Mouse (Mus musculus) kidney, adult 18-20 months (tissue): ENCODE results near the gene Ggt5.
"Not testable (repeated sequence)": the region's sequence is repeated elsewhere in the genome, so short reads cannot be mapped to it uniquely, and the experiment has no call there.

ENCODE experiments used
- DNase-seq: peaks from one replicate; pipeline ENCODE4 v3.0.0; 2021

Gene Ggt5

GRCm38 (mm10) chr10:75589129-75589528, at the start of gene Ggt5:
Ggt5 (plus strand) TSS chr10:75589340.
- DNase-seq: peak; percentile 64

GRCm38 (mm10) chr10:75547901-75548300, 41.2 kb upstream of the Ggt5 start:
- DNase-seq: no peak

DNA sequence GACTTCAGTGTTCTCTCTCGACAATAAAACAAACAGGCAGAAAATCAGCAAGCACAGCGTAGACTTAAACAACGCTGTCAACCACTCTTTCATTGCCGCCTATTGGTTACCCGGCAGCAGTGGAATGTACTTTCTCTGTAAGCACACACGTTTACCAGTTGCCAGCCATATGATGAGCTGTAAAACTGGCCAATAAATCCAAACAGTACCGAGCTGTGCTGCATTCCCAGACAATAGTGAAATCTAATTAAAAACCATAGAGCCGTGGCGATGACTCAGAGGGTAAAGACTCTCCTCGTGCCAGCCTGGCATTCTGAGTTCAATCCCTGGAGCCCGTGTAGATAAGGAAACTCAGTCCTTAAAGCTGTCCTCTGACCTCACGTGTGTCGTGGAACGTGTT, 40.7 kb upstream of the Ggt5 start:
- no peak for DNase-seq

GRCm38 (mm10) chr10:75549886-75550285, 39.3 kb upstream of the Ggt5 start:
- DNase-seq: no peak

DNA sequence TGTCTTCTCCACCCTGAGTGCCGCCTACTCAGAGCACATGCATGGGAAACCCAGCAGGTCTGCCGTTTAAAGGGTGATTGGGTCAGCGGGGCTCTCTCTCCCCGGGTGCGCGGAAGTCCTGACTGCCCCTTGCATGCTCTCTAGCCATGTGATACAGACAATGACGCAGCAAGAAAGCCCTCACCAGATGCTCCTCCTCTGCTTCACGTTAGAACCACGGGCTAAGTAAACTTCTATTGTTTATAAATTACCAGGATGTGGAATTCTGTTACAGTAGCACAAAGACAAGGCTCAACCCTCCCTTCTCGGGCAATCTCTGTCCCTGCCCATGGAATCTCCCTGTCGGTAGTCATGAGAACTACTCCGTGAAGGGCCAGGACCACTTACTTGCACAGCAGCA, 38.0 kb upstream of the Ggt5 start:
- no peak for DNase-seq

DNA sequence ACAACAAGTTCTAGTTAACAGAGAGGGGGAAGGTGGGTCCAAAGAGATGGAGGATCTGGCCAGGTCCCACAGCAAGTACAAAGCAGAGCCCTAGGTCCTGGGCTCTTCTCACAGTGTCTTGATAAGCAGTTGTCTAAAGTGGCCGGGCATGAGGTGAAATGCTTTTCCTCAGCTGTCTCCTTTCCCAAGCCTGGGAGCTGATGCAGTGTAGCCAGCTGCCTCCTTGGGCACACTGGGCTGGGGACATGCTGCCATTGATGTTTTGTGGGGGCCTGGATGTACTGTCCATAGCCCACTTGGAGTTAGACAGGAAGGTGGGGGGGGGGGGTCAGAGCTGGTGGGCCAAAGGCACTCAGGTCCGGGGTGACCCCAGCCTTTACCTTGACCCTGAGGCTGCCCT, 37.0 kb upstream of the Ggt5 start:
- no peak for DNase-seq

DNA sequence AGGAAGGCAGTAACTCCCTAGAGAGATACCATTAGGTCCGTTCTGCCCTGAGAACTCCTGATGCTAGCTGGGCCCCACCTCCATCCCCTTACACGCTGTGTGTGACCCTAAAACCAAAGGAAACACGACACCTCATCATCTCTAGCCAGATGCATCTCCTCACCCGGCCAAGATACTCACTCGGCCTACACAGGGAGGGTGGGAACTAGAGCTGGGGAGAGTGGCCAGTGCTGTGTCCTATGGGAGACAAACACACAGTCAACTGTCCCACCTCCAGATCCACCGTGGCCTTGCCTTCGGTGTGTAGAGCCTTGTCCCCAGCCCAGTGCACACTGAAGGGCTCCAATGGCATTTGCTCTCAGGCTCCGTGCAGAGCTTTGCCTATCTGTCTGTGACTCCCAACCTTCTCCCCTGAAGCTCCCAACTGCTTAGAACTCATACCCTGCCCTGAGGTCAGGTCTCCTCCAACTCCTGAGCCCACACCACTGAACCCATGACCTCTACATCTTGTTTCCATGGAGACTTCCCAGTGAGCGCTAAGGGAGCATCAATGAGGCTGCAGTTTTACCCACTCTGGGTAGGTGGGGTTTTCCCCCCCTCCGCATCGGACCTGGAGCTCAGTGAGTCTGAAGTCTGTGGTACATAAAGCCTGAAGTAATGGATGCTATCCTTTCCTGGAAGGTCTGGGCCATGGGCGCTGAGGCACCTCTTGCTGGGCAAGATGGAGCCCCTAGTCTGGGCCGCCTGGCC, 36.3 kb upstream of the Ggt5 start:
- no peak for DNase-seq

DNA sequence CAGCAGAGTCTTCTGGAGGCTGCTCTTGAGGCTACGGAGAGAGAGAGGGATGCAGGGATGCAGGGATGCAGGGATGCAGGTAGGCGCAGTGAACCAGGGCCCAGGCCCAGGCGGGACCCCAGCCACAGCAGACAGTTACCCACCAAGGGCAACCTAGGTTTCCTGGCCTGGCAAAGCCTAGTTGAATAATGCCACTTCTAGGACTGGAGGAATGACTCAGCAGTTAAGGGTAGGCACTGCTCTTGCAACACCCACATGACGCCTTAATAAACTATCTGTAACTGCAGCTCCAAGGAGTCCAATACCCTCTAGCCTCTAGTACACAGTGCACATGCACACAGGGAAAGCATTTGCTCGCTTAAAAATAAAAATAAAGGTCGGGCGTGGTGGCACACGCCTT, 35.0 kb upstream of the Ggt5 start:
- DNase-seq: no peak

DNA sequence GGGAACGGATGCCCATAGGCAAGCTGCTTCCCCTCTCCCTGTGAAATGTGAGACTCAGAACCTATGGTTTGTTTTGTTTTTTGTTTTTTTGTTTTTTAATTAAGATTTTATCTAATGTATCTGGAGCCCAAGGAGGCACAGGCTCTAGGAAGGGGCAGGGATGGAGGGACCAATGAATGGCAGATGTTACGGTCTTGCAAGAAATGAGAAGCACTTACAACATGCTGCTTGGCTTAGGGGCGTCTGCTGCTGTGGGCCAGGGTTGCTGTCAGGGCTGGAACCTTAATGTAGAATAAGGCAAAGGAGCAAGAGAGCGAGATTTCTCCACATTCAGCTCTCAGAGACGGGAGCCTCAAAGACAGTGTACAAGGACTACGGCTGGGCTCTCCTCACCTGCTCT, 33.6 kb upstream of the Ggt5 start:
- no peak for DNase-seq

DNA sequence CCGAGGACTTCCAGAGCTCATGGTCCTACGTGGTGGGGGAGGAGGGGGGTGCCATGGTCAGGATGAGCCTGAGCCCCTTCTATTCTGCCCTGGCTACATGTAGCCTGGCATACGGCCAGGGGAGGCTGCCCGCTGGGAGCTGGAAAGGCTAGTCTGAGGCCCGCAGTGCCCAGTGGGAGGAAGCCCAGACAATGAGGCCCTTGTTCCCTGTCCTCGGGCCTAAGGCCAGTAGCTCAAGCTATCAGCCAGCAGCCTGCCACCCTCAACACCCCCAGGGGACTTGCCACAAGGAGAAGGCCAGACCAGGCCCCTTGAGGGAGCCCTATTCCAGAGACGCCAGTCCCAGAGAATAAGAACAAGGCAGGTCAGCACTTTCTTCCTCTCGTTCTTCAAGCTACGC, 33.1 kb upstream of the Ggt5 start:
- no peak for DNase-seq

DNA sequence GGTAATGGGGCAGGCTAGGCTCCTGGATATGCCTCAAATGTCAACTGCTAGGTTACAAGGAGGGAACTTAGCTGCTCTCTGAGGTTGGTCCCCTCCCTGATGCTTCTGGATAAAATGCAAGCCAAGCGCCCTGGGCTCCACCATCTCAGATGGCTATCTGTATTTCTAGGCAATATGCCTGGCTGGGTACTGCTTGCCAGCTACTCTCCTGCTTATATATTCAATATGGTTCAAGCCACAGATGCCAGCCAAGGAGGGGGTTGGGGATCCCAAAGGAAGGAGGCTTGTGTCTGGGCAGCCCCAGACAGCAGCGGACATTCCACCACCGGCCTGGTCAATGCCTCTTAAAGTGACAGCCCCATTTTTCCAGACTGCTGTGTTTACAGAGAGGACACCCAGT, 30.6 kb upstream of the Ggt5 start:
- DNase-seq: peak; percentile 36

- DNase-seq: no peak
Observed at GRCm38 (mm10) chr10:75559041-75559675, 30.0 kb upstream of the Ggt5 start.

DNA sequence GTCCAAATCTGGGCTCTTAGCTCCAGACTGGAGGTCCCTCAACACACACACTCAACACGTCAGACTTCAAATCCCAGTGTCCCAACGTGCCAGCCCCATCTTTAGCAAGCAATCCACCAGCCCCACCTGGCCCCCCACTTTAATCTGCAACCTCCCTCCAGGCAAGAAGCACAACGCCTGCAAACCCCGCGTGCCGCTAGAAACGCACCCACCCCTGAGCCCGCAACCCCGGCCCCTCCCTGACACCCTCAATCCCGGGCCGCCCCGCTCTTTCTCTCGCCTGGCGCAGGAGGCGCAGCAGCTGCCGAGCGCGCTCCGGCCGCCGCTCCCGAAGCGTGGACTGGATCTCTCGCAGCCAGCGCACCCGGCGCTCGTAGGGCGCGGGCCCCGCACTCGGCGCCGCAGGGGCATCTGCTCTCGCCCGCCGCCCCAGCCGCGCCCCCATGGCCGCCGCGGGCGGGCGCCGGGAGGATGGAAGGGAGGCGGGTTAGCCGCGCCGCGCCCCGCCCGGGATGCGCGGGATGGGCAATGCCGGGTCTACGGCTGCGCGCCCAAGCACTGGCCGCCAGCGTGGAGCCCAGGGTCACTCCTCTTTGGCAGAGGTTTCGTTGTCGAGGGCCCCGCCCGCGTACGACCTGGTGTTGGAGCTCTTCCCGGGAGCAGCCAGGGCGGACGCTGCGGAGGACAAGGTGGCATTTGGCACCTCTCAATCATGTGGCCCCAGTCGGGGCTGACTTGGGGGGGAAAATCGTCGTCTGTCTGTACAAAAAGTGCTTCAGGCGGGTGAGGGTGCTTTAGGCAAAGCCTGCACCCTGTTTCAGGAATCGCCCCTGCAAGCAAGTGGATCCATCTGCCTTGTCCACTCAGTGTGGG, 29.2 kb upstream of the Ggt5 start, which contains the start of gene Lrrc75b:
Gene Lrrc75b, minus strand, starts transcription at position 655 of the 873 bp plus-strand sequence.
- peak; percentile 72 for DNase-seq

DNA sequence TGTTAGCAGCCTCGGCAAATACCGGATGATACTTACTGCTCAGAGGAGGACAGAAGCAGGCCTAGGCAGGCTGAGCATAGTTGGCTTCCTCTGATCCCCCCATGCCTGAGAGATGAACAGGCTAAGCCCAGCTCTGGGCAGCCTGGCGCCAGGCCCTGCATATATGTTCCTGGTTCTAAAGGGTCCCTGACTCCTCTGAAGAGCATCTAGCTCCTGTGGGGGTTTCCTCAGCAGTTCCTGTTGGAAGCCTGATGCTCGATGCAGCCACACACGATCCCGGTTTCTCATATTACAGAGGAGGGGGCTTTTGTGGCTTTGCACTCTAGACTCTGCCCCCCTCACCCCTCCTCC, 28.6 kb upstream of the Ggt5 start:
- no peak for DNase-seq

DNA sequence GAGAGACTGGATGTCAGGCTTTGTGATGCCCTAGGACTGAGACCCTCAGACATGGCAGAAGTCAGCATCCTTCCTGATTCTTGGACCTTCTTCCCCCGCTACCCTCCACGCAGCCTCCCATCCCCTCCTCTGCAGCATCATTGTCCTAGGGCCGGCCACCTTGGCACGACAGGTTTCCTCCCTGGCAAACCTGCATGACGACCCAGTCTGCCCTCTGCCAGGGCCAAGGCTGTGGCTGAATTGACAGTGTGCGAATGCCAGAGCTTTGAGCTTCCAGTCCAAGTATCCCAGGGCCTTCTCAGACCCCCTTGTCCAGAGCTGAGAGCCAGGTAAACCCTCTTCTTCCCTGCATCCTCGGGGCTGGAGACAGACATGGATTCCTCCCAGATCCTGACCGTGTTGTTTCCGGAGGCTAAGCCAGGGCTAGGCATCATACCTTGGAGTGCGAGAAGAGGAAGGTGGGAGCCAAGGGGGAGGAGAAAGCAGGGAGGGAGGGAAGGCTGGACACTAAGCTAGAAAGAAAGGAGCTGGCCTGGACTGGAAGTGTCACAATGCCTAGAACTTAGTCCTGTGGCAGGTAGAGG, 28.0 kb upstream of the Ggt5 start, which contains the start of gene Ggt1:
Gene Ggt1, plus strand, starts transcription at position 534 of the 584 bp plus-strand sequence.
- DNase-seq: no peak

GRCm38 (mm10) chr10:75562596-75562995, 26.5 kb upstream of the Ggt5 start:
- no peak for DNase-seq

DNA sequence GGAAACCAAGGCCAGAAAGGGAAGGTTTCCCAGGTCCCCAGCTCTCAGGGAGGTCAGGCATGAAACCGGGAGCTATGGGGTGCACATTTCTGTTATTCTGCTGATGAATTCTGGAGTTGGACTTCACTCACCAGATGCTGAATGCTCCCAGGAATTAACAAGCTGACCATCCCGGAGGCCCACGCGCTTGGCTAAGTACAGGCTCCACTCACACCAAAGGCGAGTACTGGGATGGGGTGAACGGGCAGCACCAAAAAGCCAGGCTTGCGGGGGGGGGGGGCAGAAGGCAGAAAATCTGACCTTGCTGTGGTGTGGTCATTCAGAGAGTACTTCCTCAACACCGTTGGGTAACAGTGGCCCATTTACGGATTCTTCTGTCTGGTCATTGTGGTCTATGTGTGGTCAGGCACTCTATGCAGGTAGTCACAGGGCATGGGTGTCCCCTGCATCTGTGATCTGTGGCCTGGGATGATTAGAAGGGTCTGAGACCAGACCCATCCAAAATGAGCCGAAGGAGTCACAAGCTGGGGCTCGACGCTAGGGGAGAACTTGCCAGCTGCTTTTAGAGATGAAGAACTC, 24.4 kb upstream of the Ggt5 start:
- peak; percentile 16 for DNase-seq

DNA sequence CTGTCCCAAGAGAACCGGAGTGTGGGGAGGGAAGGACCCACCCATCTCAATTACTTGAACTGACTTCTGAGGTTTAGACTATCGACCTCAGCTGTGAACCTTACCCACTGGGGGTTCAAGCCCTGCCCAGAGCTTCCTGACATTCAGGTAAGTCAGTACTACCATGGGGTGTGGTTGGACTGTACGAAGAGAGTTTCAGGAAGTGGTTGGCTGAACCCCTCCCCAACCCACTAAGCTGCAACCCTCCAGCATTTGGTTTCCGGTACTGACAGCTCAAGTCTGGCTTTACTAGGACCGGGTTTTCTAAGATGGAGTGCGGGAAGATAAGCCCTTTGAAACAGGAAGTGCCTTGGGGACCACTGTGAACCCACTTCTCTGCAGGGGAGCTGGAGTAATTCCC, 23.7 kb upstream of the Ggt5 start:
- DNase-seq: no peak

DNA sequence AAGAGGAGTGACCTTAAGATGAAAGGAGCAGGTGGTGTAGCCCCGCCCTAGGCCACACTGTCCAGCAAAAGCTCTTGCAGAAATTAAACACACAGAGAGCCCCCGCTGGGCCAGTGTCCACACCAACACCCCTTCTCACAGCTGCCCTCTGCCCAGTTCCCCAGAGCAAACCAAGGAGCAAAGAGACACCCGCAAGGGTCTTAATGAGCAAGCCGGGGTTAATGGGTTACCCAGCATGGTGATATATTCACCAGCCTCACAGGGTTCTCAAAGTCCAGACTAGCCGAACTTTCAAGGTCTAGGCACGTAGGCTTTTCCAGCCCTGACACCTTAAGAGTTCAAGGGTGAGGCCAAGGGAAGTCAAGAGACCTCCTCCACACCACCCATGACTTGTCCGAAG, 23.2 kb upstream of the Ggt5 start:
- peak; percentile 86 for DNase-seq

GRCm38 (mm10) chr10:75566321-75566720, 22.8 kb upstream of the Ggt5 start:
- DNase-seq: no peak

DNA sequence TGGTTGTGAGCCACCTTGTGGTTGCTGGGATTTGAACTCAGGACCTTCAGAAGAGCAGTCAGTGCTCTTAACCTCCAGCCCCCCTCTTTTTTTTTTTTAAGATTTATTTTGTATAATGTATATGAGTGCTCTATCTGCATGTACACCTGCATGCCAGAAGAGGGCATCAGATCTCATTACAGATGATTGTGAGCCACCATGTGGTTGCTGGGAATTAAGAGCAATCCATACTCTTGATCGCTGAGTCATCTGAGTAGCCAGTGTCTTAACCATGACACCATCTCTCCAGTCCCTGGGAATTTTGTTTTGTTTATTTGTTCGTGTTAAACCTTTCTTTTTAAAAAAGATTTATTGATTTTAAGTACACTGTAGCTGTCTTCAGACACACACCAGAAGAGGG, 22.4 kb upstream of the Ggt5 start:
- not testable (repeated sequence) for DNase-seq

DNA sequence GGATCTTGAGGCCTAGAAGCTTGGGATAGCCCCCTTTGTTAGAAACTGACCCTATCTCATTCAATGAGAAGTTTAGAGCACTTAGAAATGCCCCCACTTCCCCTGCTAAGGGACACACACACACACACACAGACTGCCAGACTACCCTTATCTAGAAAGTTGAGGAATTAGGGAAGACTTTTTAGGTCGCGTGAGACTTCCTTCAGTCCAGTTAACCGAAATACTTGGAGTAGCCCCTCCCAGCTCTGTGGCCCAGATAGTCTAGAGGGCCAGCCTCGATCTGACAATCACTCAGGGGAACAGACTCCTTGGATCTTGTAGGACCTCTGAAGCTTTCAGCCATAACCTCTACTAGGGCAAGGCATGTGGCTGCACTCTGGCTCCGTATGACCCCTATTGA, 21.1 kb upstream of the Ggt5 start:
- no peak for DNase-seq

DNA sequence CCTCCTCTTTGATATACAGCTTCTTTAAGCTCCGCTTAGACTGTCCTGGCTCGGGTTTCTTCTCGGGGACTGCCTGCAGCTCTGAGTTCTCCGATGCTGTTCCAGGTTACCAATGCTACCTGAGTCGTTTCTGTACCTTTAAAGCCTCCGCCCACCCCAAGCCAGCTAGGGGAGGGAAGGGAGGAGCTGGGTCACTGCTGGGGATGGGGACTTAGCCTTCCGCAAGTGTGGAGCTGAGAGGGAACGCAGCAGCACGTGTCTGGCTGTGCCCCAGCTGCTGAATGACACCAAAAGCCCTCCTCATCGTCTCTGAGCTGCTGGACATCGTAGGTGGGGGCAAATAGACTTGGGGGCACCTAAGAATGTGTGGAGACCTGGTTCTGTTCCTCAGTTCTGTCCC, 20.7 kb upstream of the Ggt5 start:
- DNase-seq: peak; percentile 79
